Mouse (Mus musculus) layer of hippocampus, adult 8-10 months (tissue): ENCODE results near the gene Snx4. TPM values are rescaled to one million over a fixed set of nuclear protein-coding genes. Genes with fewer than 3 reads are reported as not detected.
A peak's percentile ranks its signal among the peaks of the same experiment; 100 is the strongest.

ENCODE experiments used
- DNase-seq, 2 experiments: peaks; one replicate each; pipeline ENCODE4 v3.0.0; 2022; ENCODE audit warnings: low spot score in 2 of 2
- total RNA-seq, 4 experiments: library from RNA; stranded (reverse); gene quantifications; 2 replicates each; pipeline ENCODE4 v1.2.4; 2022

Snx4 gene
- total RNA-seq, 4 experiments from 2014 or later: 27.0 to 37.8 (median 31.0) TPM

DNA sequence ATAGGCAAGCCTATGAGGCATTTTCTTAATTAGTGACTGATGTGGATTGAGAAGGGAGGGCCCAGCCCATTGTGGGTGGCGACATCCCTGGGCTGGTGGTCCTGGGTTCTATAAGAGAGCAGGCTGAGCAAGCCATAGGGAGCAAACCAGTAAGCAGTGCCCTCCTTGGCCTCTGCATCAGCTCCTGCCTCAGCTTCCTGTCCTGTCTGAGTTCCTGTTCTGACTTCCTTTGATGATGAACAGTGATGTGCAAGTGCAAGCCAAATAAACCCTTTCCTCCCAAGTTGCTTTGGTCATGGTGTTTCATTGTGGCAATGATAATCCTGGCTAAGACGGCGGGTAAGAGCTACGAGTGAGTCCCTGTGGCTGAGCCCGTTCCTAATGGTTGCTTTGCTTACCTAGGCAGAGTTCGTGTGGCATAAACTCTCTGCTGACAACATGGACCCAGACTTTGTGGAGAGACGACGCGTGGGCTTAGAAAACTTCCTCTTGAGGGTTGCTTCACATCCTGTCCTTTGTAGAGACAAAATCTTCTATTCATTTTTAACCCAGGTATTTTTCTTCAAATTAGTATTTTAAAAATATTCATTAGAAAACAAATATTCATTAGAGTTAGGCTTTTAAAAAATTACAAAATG is 16.5 kb downstream of the Snx4 start:
- no peak for DNase-seq

DNA sequence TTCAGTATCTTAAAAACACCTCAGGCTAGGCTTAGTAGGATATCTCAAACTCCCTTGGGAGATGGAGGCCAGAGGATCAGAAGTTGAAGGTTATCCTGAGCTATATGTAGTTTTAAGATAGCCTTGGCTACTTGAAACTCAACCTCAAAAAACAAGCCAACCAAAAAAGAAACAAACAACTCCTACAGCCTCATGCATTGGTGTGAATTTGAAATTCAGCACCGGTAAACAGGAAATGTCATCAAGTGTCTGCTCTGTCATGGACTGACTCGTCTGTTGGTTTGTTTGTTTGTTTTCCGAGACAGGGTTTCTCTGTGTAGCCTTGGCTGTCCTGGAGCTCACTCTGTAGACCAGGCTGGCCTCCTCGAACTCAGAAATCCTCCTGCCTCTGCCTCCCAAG is 20.6 kb downstream of the Snx4 start:
- no peak for DNase-seq

DNA sequence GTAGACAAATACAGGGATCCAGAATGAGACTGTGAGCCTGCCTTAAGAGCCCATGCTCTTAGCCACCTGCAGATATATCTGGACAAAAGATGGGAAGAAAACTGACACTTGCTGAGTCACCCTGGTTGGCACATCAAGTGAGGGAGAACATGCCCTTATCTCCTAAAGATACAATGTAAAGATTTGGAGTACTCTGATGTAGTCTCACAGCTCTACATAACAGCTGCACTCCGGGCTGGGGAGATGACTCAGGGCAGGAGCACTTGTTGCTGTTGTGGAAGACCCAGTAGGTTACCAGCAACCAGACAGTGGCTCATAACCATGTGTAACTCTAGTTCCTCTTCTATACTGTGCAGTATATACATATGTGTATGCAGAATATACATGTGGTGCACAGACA is 31.8 kb downstream of the Snx4 start:
- no peak for DNase-seq

DNA sequence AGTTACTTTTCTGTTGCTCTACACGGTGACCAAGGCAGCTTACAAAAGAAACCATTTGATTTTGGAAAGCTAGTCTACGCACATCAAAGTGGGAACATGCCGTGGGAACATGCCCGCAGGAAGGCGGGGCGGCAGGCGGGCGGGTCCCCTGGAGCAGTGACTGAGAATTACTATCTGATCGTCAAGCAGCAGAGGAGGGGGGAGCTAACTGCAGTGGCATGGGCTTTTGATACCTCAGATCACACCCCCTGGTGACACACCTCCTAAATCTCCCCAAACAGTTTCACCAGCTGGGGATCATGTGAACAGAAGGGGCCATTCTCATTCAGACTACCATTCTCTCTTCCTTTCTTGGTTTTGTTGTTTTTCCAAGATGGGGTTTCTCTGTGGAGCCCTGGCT is 37.3 kb downstream of the Snx4 start:
- DNase-seq: no peak

DNA sequence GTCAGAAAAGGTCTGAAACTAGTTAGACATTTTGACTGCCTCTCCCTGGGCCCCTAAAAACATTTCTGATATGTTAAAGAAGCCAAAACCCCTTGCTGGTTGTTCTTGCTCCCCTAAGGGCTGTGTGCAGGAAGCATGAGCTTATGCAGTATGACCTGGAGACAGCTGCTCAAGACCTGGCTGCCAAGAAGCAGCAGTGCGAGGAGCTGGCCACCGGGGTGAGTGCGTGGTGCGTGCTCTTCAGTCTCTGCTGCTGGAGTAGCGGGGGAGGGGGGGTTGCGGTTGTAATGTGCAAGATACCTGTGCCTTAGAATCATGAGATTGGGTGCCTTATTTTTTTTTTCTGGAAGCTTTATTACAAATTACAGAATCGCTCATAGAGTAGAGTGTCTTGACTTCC is 38.7 kb downstream of the Snx4 start:
- no peak for DNase-seq

DNA sequence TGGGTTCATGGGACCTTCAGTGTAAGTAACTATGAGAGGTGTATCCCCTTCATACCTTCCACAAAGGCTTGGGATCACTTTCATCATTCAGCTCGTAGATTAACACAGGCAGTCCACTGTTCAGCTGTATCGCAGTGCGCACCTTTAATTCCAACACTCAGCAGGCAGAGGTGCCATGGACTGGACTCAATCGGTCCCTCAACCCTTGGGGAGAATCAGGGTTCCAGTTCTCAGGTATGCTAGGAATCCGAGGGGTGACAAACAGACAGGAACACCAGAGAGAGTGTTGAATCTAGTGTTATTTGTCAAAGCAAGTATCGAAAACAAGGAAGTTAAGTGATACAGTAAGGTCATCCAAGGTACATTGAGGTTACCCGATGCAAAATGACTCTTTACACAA is 41.0 kb downstream of the Snx4 start:
- DNase-seq: no peak

DNA sequence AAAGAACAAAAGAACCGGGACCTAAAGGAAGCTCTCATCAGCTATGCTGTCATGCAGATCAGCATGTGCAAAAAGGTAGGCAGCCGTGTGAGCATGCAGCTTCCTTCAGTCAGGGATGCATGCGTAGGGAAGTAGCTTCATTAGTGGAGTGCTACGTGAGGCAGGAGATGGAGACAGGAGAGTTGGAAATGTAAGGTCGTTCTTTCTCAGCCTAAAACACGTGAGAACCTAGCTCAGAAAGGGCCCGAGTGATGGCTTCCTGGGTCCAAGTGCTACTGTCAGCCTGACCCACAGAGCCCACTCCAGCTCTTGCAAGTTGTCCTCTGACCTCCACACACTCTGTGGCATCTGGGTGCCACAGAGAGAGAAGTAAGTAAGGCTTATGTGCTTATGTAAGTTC is 43.4 kb downstream of the Snx4 start:
- no peak for DNase-seq

DNA sequence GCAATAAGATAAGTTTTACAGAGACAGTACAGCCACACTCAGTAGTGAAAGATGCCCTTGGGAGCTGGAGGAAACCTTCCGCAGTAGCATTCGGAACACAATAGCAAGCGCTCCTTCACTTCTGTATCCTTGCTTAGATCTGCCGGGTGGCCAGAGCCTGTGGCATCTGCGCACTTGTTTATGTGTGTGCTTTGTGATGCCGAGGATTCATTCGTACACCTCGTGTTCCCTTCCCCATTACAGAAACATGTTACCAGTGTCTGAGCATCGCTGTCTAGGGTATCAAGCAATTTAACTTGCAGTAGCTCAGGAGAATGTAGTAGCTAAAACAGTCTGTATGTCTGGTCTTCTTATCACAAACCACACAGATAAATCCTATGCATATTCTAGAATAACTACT is 44.1 kb downstream of the Snx4 start:
- DNase-seq: no peak

DNA sequence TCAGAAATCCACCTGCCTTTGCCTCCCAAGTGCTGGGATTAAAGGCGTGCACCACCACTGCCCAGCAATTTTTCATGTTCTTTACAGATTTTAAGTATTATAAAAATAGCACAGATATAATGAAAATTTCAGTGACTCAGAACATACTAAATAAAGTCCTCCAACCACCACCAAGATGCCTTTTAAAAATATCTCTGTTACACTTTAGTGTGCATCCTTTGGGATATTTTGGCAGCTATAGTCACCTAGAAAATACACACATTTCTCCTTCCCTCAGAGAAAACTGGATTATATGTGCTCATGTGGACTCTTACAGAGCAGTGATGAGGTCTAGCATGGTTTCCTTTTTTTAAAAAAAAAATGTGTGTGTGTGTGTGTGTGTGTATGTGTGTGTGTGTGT is 46.3 kb downstream of the Snx4 start:
- no peak for DNase-seq

DNA sequence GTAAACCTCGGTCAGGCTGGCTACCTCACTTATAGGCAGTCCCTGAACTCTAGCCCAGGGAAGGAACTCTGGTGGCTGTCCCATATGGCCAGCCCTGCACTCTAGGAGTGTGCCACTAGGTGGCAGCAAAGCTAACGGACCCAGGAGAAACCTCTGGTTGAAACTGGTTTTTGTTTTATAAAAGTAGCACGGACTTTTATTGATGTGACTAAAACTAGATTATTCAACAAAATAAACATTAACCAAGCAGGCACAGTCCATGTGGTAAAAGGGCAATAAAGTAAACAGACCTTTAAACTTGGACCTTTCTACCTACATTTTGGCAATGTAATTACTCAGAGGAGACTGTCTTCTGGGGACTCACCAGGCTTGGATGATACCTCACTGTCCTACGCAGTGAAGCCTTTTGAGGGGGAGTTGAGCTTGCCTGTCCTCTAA is 55.4 kb downstream of the Snx4 start:
- peak; percentile 20 to 76 for DNase-seq

DNA sequence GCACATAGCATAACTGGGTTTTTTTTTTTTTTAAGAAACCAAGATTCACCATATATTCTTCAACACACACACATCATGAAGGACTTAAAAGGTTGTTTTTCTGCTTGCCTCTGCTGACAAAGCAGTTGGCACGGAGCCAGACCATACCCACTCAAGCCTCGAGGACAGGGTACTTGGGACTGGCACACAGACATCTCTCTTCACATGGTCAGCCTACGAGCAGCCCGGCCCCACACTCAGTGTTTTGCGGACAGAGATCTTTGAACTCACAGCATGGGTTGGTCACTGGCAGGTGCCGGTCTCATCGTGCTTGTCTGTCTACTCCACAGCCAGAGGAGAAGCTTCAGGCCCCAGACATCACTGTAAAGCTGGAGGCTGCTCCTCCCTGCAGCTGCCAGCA is 56.5 kb downstream of the Snx4 start:
- no peak for DNase-seq

DNA sequence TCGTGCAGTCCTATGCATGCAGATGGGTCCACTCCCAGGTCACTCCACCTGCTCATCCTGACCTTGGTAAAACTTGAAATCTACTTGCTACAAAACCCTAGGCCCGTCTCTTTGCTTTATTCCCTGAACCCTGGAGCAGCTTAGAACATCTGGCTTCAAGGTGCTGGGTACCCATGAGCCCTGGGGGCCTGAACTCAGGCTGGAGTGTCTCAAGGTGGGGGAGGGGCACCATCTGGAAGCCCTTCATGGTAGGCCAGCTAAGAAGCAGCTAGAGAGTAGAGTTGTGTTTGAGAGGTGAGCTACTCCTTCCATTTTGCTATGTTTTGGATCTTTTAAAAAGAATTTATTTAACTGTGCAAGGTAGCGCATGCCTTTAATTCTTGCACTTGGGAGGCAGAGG is 57.8 kb downstream of the Snx4 start:
- no peak for DNase-seq

DNA sequence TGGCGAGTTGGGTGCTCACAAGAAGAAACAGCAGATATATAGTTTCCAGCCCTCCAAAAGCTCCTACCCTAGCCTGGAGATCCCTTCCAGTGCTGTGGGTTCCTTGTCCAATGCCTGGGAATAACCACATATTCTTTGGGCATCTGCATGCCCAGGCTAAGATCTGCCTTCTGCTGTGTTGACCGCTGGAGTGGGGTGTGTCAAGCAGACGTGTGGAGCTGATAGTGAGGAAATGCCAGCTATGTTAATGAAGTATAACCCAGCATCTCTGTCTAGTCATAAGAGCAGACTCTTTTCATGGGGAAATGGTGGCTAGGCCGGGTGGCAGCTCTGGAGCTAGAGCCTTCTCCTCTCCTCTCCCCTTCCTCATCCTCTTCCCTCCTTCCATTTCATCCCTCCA is 64.4 kb downstream of the Snx4 start:
- no peak for DNase-seq

DNA sequence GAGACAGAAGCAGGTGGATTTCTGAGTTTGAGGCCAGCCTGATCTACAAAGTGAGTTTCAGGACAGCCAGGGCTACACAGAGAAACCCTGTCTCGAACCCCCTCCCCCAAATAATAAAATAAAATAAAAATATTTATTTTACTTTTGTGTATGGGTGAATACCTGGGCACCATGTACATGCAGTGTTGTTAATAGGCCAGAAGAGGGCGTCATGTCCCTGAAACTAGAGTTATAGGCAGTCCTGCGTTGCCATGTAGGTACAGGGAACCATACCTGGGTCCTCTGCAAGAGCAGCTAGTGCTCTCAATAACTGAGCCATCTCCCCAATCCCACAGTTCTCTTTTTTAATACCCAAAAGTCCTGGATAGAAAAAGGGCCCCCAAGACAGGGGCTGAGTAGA is 66.4 kb downstream of the Snx4 start:
- DNase-seq: no peak

DNA sequence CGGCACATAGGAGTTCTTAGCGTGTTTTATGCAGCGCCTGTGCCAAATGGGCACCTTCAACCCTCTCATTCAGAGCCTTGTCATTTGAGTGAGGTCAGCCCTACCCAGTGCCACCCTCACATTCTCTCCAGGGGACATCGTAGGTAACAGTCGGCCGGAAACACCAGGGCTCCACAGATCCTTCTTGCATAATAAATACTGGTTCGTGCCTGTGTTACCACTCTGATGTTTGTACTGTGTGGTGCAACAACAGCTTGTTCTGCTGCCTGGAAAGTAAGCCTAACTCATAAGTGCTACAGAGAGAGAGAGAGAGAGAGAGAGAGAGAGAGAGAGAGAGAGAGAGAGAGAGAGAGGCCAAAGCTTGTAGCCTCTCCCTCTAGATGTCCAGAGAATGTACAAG is 66.8 kb downstream of the Snx4 start:
- DNase-seq: no peak

DNA sequence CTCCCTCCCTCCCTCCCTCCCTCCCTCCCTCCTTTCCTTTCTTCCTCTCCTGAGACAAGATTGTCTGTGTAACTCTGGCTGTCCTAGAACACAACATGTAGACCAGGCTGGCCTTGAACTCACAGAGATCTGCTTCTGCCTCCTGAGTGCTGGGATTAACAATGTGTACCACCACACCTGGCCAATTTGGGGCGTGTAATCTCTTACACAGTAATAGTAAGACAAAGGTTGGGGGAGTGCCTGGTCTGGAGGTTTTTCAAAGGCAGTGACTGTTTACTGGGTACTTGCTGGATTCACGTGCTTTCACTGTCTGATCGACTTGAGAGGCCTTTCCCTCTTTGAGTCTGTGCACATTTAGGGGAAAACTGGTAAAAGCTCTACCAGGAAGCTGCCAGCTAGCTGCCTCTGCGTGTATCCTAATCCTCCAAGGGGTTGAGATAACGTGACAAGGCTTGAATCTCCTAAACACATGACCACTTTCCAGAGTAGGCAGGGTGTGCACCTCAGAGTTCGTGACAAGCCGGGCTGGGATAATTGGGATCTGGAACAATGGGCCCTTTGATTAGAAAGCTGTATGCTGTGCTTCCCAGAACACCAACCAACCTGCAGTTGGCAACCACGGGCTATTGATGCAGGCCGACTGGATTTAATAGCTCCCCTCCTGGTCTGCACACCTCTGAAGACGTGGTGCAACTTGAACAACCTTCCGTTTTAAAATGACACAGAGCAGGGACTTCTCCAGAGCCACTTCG is 74.6 kb downstream of the Snx4 start:
- DNase-seq: no peak

DNA sequence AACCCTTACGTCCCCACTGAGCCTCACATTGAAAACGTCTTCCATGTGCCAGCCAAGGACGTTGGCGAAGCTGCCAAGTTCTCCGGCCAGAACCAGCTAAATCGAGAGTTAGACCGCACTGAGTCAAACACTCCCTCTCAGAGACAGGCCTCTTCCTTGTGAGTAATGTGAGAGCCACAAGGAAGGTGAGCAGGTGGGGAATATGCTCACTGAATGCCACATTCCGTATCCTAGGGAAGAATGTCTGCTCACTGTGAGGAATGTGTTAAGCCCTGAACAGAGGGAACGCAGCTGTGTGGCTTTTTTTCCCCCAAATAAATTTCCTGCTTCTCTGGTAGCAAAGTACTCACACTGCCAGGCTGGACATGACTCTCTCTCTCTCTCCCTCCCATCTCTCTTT is 75.3 kb downstream of the Snx4 start:
- no peak for DNase-seq

DNA sequence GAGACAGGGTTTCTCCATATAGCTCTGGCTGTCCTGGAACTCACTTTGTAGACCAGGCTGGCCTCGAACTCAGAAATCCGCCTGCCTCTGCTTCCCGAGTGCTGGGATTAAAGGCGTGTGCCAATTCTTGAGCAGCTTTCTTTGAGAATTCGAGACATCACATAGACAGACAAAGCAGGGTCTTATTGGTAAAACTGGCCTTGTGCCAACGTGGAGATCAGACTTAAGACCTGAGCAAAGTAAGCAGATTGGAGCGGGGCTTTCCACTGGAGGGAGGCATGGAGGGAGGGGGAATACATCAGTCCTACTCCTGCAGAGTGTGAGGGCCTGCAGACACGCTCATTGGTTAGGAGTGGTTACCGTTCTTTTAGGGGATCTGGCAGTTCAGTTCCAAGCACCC is 75.9 kb downstream of the Snx4 start:
- no peak for DNase-seq

DNA sequence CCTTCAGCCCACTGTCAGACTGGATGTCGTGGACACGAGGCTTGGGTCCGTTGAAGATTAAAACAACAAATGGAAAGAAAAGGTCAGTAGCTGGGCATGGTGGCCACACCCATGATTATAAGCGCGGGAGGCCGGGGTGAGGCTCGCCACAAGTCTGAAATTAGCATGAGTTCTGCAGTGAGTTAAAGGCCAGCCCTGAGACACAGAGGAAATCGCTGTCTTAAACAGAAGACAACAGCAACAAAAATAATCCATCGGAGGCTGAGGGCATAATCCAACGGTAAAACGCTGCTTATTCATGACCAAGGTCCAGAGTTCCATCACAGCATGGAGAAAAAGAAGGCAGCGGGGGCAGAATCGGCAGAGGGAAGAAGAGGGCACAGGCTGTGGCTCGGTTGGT is 81.8 kb downstream of the Snx4 start:
- DNase-seq: no peak

DNA sequence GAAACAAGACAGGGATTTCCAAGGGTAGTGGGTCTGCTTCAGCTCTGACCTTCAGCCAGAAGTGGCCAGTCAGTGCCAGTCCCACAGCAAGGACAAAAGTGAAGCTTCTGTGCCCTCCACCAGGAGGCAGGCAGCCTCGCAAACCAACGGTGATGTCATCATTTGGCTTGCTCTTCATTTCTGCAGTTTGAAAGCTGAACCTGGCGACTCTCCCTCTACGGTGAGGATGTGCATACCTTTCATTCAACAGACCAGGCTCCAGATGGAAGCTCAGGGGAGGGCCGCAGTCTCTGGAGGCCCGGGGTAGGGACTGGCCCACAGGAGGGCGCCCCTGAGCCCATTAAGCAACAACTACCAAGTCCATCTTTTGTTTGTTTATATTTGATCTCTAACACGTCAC is 85.9 kb downstream of the Snx4 start:
- DNase-seq: peak; percentile 34 to 67

DNA sequence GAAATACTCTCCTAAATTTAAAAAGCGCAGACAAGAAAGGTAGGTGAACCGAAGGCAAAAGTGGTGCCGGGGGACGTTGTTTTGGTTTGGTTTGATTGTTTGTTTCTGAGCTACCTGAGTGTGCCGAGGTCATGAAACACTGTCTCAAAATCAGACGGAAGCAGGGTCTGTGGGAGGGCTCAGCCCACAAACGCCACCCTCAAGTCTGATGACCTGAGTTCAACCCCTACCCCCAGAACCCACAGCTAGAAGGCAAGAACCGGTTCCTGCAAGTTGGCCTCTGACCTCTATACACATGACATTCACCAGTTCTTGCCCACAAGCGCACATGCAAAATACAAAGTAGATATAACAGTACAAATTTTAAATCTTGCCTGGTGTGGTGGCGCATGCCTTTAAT is 86.4 kb downstream of the Snx4 start:
- no peak for DNase-seq

DNA sequence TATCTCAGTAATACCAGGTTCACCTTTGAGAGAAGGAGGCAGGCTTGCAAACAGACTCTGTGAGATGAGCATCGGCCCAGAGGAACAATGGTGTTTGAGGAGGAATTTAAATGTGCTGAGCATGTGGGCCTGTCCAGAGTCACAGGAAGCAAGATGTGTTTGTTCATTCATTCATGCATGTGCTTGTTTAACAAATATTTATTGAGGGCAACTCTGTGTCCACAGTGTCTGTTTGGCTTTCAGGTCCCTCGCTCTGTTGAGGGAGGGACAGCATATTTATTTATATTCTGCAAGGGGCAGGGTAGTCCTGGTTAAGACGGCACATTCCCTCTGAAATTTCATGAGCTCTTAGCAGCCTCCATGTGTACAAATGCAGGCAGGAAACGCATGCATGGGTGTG is 87.2 kb downstream of the Snx4 start:
- DNase-seq: no peak

DNA sequence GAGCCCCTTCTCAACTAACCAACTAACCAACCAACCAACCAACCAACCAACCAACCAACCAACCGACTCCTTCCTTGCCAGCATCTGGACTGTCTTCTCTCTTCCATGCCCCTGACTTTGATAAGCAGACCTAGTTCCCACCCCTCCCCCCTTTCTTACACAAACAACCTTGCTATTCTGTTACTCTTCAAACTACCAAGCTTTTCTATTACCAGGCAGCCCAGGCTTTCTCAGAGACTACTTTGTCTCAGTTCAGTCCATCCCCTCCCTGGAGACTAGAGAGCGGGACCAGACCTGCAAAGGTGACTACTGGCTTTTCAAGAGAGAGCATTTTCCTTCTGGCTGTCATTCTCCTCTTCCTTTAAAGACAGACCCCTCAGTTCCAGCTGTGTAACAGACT is 88.2 kb downstream of the Snx4 start:
- DNase-seq: no peak
